Mouse (Mus musculus) lung, postnatal 14 days (tissue): ENCODE data around the gene Aco2.

ENCODE experiments used
- DNase-seq: peaks from one replicate; pipeline ENCODE4 v3.0.0; 2021

Aco2 gene

DNA sequence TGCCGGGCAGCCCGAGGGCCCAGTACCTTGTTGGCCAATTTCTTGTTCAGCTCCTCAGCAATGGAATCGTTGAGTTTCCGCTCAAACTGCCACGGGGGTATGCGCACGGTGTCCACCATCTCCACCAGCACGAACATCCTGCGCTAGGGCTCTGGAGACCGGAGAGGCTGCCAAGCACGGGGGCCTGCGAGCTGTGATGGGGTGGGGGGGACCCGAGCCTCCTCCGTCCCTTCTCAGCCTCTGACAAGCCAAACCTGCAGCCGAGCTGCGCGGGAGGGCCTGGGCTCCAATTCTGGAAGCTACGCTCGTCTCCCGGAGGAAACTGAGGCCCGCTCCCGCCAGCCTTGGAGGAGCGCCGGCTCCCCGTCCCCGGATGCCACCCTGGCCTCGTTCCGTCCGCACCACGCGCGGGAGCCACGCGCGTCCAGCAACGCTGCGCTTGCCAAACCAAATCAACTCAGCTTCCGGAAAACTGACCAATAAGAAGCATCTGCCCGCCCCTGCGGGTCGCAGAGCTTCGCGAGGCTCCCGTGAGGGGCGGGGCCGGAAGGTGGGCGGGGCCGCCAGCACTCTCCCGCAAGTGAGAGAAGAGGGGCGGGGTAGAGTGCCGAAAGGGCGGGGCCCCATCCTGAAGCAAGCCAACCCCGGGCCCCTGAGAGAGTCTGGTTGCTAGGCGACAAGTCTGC, 53.8 kb downstream of the Aco2 start, which contains the start of gene Polr3h:
Gene Polr3h (minus strand): TSS at position 481 of the 686 bp plus-strand sequence.
- DNase-seq, result peak; percentile 95

DNA sequence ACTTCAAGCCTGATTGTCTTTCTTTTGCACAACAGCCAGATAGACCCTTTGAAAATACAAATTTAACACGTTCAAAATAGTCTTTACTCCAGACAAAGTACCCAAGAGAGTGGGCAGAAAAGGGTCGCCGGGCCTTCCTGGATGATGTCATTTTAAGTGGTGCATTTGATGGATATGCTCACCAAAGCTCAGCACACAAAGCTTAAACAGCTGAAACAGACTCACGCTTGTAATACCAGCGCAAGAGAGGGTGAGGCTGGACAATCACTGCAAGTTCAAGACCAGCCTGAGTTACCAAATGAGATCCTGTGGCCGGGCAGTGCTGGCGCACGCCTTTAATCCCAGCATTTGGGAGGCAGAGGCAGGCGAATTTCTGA, 54.3 kb downstream of the Aco2 start:
- no peak for DNase-seq

DNA sequence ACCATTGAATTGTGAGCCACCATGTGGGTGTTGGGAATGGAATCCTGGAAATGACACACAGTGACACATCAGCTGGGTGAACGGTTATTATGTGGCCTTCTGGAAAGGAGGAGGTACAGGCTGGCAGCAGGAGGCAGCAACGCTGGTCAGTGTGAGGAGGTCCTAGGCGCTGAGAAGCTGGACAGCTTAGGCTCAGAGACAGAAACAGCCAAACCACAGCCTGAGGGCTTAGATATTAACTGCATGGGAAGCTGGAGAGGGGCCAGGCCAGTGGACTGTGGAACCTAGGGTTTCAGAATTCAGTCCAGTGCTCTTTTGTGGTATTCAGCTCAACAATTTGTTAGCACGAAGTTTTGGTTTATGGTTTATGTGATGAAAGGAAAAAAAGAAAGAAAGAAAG, 55.6 kb downstream of the Aco2 start:
- DNase-seq, result no peak

DNA sequence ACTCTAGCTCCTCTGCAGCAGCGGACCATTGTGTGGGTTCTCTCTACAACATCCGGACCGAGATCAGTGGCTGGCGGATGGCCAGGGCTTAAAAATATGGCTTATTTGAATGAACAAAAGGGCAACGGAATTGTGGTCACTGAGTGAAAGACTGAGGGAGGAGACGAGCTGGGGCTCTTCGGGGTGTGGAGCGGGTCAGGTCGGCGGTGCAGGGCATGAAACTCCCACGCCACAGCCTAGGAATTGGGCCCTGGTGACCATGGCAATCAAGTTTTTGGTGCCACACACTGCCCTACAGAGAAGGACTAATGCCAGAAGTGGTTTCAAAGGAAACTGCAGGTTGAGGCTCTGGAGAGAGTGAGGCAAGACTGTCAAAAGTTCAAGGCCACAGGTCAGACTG, 56.2 kb downstream of the Aco2 start:
- DNase-seq, result peak; percentile 60

DNA sequence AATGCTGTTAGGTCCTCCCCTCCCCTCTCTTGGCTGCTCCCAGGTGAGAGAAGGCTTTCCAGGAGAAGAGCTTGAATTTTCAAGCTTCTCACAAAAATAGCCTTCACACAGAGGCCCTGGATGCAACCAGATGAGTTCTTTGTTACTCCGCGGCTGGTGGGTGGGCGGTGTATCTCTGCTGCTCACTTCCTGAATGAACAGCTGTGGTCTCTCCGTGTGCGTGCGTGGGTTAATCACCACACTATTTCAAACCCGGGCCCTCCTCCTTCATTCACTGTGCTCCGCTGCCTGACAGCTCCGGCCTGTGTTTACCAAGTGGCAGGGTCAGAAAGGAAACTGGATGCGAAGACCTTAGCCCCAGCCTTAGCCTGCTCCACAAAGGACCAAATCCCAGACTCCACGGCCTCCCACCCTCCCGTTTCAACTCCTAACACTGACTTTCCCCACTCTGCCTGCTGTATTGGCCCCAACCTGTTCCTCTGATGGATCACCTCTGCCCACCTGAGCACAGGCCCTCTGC, 60.9 kb downstream of the Aco2 start:
- no peak for DNase-seq

DNA sequence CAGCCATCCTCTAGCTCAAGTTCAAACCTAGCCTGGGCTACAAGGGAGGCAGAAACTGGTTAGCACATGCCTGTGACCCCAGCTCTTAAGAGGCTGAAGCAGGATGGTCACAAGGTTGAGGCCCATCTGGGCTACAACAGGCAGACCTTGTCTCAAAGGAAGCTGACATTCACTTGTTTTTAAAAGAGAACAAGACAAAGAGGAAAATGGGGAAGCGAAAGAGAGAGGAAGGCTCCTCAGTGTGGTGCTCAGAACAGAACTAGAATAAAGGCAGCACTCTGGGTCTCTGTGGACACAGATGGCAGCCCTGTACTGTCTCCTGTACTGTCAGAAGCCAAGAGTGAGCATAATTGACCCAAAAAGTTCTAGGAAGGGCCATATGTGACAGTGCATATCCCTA, 61.9 kb downstream of the Aco2 start:
- no peak for DNase-seq

DNA sequence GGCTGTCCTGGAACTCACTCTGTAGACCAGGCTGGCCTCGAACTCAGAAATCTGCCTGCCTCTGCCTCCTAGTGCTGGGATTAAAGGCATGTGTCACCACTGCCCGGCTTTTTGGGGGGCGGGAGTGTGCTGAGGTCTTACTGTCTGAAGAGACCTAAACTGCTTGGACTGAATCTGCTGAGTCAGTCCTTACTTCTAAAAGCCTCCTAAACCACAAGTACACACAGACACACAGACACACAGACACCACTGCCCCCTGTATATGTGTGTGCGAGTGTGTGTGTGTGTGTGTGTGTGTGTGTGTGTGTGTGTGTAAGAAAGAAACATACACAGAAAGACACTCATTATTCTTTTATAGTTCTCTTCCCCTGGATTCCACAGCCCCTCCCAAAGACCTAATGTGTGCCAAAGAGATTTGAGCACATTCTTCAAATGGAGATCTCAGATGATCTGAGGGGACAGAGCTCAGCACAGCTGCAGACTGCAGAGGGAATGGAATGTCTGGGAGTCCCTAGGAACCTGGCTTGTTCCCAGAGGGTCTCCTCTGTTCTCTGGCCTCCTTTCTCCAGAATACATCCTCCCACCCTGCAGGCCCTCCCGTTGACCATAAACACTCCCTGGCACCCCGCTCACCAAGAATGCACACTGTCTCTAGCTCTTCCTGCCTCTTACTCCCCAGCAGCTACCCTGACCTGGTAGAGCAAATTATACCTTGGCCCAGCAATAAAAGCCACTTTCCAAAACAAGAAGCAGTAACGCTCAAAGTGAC, 63.9 kb downstream of the Aco2 start:
- DNase-seq, result no peak

DNA sequence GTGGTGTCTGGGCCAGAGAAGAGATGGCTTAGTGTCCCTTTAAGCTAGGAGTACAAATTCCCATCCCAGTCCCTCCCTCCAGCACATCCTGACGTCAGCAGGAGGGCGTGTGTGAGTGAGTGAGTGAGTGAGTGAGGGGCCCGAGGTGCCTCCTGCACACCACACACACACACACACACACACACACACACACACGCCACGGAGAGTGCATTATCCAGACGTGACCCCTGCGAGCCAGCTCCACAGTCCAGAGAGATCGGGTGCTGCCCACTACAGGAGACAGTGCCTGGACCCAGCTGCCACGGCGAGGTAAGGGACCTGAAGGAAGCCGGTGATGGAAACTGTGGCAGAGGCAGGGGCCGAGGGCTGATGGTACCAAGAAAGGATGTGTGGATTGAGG, 64.6 kb downstream of the Aco2 start, which contains the start of gene Csdc2:
Gene Csdc2 (plus strand): TSS at position 81 of the 400 bp plus-strand sequence.
- DNase-seq, result peak; percentile 48

DNA sequence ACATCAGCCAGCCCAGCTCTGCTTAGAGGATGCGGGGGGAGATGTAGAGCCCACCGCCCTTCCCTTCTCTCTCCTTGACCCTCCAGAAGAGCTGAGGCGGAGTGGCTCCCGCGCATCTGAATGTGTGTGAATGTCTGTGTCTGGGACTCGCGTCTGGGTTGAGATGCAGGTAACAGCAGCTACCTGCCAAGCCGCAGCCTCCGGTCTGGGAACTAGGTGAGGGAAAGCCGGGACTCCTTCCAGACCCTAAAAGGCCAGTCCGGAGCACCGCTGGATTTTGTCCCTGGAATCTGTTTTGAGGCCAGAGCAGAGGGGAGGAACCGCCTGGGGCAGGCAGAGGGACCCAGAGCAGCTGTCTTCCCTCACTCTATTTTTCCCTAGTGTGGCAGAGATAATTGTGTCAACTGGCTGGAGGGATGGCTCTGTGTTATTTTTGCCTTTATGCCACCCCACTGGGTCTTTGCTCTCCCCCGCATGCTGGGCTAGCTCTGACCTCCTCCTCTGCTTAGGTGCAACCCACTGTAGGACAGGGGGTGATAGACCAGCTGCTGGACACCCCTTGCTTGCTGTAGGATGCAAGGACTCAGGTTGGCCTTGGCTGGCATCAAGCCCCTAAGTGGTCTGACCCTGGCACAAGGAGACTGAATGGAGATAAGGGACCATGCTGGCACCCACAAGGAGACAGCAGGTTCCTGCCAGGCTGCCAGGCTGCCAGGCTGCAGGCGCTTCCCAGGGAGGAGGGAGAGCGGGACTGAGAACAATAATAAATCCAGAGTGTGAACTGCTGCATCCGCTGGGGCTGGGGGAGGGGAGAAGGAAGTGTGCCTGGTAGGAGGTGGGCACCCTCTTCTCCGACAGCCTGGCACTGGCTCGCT, 65.2 kb downstream of the Aco2 start:
- DNase-seq, result peak; percentile 34

DNA sequence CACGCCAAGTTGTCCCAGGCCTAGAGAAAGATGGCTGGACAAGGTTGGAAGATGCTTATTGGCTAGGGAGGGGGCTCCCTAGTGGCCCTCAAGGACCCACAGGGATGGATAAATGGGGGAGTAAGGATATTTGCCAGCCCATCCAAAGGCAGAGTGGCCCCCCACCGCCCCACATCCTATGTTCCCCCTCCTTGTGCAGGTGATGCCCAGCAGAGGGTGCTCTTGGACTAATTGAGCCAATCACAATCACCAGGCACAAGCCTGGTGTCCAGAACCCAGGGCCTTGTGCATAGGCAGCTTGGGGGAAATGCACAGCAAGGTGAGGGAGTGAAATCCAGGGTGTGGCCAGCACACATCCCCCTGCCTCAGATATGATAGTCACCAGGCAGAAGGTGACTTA, 66.1 kb downstream of the Aco2 start:
- DNase-seq, result peak; percentile 58

DNA sequence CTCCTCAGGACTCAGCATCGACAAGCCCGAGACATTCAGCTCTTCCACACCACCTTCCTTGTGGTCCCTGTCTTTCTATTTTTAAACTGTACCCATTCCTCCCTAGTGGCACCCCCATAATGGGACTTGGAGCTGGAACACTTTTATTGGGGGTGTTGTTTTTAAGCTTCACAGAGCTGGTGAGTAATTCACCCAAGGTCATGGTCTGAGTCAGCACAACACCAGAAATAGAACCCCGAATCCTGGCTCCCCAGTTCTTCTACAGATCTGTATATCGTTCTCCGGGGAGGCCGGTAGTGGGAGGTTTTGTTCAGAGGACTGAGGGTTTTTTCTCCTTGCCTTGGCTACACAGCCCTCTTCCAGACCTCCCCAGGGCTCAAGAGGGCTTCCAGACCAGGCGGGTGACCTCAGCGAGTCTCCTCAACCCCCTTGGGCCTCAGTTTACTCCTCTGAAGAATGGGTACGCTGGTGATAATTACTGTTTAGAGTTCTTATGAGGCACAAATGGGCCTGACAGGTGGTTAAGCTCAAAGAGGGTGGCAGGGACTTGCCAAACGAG, 67.1 kb downstream of the Aco2 start:
- no peak for DNase-seq

DNA sequence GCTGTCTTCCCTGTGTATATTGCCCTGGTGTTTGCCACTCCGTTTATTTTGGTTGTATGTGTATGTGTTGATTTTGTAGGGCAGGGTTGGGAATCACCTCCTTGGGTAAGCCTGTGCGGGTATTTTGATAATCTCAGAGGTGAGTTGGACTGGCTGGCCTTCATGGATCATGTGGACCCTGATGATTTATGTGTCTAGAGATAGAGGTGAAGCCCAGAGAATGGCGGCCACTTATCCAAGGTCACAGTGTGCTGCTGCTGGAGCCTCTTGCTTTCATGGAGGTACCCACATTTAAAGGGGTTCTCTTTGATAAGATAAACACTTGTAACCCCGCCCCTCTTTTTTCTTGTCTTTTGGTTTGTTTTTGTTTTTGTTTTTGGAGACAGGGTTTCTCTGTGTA, 67.7 kb downstream of the Aco2 start:
- no peak for DNase-seq

DNA sequence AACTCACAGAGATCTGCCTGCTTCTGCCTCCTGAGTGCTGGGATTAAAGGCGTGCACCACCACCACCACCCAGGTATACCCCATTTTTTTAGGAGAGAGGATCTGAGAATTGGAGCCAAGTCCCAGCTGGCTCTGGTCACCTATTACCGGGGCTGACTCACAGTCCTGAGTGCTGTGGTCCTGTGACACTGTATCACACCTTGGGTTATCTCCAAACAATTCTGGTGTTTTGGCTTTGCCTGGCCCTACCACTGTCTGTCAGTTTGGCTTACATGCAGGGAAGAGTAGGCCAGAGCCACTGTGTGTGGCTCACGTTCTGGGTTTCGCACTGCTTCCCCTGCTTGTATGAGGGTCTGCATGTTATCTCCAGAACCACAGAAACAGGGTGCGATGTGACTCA, 68.1 kb downstream of the Aco2 start:
- DNase-seq, result no peak

DNA sequence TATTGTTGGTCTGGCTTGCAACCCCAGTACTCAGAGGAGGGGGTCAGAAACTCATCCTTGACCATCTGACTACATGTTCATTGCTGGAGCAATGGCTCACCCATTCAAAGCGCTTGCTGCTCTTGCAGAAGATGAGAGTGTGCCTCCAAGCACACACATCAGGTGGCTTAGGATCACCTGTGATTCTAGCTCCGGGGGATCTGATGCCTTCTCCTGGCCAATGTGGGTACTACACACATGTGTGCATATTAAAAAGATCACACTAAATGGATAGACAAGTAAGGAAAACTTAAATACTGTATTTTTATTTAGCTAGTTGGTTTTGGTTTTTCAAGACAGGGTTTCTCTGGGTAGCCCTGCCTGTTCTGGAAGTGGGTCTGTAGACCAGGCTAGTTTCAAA, 68.9 kb downstream of the Aco2 start:
- DNase-seq, result no peak

DNA sequence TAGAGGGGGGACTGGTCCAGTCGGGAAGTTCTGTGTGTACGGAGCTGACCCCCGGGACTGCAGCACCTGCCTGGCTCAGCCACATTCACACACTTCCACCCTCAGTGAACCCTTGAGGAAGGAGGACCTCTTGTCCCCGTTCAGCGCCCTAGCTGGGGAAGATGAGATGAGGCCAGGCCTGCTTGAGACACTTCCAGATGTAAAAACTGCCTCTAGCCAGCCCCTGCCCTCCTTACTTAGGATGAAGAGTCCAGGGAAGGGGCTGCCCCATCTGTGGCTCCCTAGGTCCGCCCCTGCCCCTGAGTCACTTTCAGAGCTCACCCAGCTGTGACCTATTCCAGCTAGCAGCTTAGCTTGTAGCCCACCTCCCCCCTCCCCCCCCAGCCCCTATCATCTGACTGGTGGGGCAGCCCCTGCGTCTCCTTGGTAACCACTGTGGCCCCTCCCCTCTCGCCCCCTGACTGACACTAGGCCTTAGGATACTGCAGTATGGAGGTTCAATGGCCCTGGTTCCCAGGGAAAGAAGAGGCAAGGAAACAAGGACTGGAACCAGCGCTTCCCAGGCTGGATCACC, 71.2 kb downstream of the Aco2 start:
- no peak for DNase-seq

DNA sequence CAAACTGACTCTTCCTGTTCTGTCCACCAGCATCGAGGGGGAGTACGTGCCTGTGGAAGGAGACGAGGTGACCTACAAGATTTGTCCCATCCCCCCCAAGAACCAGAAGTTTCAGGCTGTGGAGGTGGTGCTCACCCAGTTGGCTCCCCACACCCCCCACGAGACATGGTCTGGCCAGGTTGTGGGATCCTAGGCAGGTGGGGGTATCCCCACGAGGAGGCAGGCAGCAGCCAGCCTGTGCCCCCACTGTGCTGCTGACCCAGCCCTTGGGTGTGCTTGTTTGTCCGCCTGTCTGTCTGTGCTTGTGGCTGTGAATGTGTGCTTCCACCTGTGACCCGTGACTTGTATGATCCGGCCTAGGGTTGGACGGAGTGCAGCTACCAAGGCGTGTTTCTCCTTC, 77.0 kb downstream of the Aco2 start:
- no peak for DNase-seq

DNA sequence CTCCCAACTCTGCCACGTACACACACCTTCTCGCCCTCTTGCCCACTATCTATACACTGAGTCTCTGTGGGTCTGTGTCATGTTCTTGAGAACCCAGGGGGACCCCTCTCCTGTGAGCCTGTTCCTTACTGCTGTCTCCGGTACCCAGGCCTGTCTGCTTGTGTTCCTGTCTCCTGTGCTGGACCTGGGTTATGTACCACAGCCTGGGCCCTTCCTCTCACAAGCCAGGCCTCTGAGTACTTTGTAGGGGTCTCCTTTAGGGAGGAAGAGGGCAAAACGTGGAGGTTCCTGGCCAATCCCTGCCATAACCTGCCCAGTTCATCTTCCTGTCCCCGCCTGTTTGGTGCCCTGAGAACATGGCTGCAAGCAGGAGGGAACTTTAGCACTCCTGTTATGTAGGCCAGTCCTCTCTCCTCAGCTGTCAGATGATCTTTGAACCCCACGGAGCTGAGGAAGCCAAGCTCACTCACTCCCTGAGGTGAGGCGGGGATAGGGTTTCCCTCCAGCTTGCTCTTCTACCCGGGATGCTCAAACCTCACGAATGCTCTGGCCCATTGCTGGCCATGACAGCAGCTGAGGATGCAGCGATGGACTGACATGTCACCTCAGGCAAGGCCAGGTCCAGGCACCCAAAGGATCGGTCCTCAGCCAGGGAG, 77.5 kb downstream of the Aco2 start:
- no peak for DNase-seq

DNA sequence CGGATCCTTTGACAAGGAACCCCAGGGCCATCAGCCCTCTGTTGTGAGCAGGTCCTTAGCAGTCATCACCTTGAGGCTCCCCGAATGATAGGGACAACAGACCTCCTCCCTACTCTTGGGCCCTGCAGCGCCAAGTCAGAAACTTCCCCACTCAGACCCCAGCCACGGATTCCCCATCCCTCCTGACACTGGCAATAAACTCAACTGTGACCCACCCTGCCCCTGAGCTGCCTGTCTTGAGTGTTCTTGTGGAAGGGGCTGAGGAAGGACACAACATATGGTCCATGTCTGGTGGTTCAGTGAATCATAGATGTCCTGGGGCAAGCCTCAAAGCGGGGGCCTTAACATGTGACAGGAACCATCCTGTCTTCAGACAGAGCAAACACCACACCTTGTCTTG, 78.6 kb downstream of the Aco2 start:
- no peak for DNase-seq

DNA sequence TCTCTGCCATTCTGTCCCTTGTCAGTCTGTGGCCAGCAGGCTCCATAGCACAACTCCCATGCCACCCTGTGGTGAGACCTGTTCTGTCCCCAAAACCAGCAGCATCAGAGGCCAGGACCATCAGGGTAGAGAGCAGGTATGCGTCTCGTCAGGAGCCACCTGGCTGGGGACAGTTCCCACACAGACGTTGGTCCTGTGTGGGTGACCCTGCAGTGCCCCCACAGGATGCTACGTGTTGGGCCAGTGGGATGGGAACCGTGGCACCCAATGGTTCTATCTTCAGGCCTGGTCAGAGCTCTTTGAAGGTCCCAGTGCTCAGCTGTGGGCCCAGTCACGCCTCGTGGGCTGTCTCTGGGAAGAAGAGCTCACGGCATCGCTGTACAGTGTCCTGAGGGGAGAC, 79.0 kb downstream of the Aco2 start:
- no peak for DNase-seq

DNA sequence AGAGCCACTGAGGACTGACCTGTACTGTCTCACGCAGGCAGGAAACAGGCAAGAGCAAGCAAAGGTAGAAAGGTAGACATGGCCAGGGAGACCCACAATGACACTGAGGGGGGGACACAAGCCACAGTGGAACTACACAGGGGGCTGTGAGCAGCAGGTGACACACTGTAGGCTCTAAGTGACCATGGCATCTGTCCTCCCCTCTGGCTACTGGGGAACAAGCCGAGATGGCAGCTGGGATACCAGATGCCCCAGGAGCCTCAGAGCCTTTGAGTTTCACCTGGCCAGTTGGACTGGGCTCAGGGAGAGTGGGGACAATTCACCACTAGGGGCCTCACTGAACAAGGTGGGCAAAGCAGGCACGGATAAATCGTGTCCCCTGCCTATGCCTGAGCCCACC, 80.2 kb downstream of the Aco2 start:
- no peak for DNase-seq

DNA sequence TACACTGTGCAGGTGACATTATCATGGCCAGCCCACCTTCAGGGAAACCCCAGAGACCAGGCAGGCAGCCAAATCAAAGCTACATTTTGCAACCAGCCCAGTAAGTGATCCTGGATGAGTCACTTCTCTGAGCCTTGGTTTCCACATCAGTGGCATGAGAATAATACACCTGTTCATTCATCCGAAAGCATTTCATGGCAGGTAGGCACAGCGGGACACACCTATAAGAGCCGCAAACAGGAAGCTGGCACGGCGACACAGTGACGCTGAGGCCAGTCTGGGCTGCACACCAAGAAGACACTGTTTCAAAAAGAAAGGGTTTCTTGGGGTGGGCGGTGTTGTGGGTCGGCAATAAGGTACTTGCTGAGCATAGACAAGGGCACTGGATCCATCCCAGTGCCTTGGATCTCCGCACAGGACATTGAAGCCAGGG, 82.1 kb downstream of the Aco2 start:
- no peak for DNase-seq

DNA sequence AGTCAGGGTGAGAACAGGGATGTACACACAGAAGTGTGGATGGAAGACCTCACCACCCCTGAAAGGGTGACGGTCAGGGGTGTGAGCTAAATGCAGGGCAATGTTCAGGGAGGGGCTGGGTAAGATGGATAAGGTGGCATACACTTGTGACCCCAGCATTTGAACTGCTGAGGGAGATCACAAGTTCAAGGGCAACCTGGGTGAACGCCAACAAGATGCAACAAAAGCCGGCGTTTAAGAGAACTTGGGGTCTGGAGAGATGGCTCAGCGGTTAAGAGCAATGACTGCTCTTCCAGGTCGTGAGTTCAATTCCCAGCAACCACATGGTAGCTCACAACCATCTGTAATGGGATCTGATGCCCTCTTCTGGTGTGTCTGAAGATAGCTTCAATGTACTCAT, 82.6 kb downstream of the Aco2 start:
- DNase-seq, result no peak
